Mouse (Mus musculus) lung, postnatal 0 days (tissue): Measurements from ENCODE around the gene Lsg1.

Experiments used
- CTCF ChIP-seq: IDR thresholded peaks from 2 replicates; pipeline ENCODE4 v1.5.1; 2016; ENCODE audit warnings: antibody characterized with exemption, mild to moderate bottlenecking
- EP300 ChIP-seq: IDR thresholded peaks from 2 replicates; pipeline ENCODE4 v1.6.1; 2016; ENCODE audit warnings: antibody characterized with exemption, mild to moderate bottlenecking, control low read depth

DNA sequence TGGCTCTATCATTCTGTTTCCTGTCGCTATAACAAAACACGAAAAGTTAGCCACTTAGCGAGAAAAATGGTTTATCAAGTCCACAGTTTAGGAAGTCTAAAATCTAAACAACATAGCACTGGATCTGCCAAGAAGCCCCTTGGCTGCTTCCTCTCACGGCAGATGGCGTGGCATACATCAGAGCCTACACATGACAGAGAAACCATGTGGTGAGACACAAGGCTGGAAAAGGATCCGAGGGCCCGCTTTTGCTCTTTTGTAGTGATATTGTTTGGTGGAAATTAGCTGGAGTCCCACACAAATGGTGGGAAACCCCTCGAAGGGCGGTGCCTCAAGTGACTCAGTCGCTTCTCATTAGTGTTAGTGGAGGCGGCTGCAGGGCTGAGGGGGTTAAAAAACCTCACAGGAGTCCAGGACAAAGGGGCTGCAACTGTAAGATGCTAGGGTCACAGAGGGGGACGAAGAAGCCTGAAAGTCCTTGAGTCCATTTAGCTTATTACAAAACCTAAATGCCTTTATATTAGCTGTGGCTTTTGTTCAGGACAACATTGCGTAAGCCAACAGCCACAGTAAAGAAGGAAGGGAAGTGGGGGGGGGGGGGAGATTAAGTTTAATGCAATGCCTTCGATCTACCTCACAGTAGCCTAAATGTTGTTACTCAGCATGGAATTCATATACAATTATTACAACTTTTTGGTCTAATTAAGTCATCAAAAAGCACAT is 8.6 kb upstream of the Lsg1 start:
- TF ChIP-seq CTCF (no peak), EP300 (no peak)
